Mouse (Mus musculus) ovary, postnatal 14 days (tissue): Measurements from ENCODE around the gene Lbp.

ENCODE experiments used
- DNase-seq: peaks from one replicate; pipeline ENCODE4 v3.0.0; 2022; ENCODE audit warnings: low spot score

Lbp gene

GRCm38 (mm10) chr2:158361678-158362320, 55.5 kb downstream of the Lbp start:
- DNase-seq, result no peak

- no peak for DNase-seq
Observed at GRCm38 (mm10) chr2:158364175-158364574, 57.9 kb downstream of the Lbp start.

DNA sequence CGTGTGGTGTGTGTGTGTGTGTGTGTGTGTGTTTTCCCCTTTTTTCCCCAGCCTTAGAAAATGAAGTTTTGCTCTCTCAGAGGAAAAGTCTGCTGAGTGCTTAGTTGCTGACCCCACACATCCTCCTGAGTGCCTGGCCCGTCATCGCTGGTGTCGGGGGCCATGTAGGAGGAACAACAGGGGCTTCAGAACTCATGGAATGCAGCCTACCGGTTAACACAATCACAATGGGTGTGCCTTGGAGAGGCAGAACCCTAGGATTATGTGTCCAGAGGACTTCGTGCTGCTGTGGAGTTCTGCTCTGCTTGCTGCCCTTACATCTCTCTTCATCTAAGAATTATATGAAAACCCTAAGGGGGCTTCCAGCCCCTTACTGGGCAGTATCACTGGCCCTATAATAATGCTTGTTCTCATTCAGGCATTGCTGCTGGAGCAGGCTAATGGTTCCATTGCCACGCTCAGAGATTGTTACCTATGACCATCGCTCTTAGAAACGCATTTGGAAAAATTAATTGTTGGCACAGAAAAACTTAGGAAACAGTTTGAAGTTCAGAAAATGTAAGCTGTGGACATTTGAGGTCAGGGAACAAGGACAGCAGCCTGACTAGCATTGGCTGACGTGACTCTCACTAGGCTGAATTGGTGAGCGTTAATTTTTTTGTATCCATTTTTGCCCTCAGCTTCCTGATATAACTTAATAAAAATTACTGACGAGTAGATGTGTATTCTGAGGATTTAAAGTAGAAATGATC, 59.0 kb downstream of the Lbp start:
- no peak for DNase-seq

DNA sequence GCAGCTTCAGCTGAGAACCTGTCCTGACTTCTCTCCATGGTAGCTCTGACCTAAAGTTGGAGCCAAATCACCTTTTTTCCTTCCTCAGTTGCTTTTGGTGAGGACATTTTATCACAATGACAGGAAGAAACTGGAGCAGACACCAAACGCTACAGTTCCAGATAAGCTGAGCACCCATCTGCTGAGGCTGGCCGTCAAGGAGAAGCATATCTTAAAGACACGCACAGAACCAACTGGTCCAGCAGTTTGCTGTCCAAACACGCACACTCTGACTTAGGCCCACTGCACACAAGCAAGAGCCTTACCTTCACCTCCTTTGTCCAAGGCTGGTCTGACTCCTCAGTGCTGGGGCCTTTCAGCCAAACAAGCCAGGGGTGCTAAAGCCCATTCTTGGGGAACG, 61.4 kb downstream of the Lbp start:
- DNase-seq, result no peak

DNA sequence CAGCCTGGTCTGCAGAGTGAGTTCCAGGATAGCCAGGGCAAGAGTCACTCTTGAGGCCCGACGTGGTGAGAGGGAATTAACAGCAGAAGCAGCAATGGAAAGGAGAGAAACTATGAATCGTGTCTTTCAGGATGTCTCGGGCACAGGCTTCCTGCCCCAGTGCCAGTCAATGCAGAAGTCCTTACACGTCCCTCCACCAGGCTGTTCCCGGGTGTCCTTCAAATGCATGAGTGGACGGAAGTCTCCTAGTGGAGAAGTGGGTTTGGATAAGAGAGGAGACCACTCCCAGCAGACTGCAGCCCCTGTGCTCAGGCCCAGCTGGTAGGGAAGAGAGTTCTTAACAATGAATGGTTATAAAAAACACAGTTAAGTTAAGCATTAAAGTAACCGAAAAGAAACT, 62.0 kb downstream of the Lbp start:
- no peak for DNase-seq

- DNase-seq, result no peak
Observed at GRCm38 (mm10) chr2:158369474-158370172, 63.3 kb downstream of the Lbp start.

DNA sequence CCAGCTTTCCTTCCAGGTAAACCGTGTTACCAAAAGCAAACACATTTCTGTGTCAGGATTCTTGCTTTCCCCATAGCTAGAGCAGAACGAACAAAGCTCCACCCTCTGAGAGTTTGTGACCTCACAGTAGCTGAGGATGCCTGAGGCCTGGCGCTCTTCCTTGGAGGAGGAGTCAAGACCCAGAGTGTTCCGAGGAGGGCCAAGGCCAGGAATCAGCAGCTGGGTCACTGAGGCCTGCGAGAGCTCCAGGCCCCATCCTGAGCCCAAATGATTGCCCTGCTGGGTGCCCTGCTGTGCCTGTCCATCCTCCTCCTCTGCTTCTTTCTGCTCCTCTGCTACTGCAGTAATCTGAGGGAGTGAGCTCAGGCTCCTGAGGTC, 63.9 kb downstream of the Lbp start:
- no peak for DNase-seq

- no peak for DNase-seq
Observed at GRCm38 (mm10) chr2:158373061-158373460, 66.8 kb downstream of the Lbp start.

DNA sequence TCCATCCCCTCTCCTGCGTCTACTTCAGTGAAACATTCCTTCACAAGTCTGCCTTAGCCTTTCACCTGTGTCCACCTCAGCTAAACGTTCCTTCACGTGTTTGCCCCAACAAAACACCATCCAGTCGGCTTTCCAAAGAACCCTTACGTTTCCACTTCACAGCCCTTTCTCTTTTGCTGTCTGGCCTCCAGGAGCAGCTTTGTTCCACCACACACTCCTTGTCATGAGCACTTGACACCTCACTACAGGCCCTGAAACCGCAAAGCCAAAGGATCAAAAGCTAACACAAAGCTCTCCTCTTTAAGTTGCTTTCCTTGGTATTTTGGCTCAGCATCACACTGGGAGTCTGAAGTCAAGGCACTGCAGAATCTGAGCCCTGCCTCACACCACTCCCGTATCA, 67.2 kb downstream of the Lbp start:
- DNase-seq, result no peak

DNA sequence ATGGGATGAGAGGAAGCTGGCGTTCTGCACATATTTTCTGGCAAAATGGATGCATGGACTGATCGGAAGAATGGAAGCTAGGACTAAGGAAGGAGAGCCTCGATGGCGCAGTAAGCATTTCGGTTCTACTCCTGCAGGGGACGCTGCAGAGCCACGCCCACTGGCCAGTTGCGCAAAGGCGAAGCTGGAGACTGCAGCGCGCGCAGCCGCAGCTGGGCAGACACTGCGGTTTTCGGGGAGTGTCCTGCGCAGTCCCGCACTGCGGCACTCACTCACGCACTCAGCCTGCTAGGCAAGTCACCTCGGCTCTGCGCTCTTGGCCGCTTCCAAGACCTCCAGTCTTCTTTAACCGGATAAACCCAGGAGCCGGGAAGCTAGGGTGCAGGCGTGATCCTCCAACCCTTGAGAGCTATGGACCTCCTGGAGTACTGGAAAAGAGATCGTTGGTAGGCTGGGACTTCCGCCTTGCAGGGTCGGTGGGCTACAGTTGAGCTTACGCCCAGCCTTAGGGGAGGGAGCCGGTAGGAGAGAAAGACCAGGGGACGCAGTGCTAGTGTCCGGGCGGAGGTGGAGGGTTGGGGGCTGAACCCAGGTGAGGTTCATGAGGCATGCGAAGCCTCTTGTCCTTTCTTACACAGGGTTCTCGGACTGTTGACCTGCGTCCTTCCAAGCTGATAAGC, 69.3 kb downstream of the Lbp start, which contains the start of gene Snhg11:
Gene Snhg11, plus strand, starts transcription at position 196 of the 680 bp plus-strand sequence.
- DNase-seq, result peak; percentile 21

GRCm38 (mm10) chr2:158376123-158376687, 69.9 kb downstream of the Lbp start:
- DNase-seq, result no peak

DNA sequence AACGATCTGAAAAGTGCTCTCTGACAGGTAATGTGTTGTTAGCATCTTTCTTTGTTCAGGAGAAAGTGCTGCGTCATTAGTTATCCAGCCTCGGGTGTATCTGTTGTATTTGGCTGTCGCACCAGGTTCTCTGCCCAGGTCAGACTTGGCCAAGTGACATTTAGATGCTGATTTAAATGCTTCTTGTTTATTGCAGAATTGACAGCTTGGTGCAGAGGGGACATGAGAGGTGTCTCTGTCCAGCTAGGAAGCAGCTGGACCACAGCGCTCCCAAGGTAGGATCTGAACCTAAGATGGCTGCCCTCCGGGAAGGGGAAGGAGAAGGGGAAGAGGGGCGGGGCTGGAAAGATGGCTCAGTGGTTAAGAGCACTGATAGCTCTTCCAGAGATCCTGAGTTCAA, 70.5 kb downstream of the Lbp start:
- no peak for DNase-seq

DNA sequence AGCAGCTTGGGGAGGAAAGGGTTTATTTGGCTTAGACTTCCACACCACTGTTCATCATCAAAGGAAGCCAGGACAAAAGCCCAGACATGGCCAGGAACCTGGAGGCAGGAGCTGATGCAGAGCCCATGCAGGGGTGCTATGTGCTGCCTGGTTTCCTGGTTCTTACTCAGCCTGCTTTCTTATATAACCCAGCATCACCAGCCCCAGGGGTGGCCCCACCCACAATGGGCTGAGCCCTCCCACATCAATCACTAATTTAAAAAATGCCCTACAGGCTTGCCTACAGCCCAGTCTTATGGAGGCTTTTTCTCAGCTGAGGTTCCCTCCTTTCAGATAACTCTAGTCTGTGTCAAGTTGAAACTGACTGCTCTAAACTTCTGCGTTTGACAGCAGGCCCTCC, 71.5 kb downstream of the Lbp start:
- no peak for DNase-seq

GRCm38 (mm10) chr2:158379354-158380078, 73.2 kb downstream of the Lbp start:
- DNase-seq, result peak; percentile 49
